Mouse (Mus musculus) cerebellum, postnatal 36 days (tissue): Measurements from ENCODE around the gene Sebox.

ENCODE experiments used
- DNase-seq, 2 experiments: peaks; one replicate each; pipeline ENCODE4 v3.0.0; 2021 to 2022; ENCODE audit warnings: mixed read lengths in 2 of 2

Gene Sebox

DNA sequence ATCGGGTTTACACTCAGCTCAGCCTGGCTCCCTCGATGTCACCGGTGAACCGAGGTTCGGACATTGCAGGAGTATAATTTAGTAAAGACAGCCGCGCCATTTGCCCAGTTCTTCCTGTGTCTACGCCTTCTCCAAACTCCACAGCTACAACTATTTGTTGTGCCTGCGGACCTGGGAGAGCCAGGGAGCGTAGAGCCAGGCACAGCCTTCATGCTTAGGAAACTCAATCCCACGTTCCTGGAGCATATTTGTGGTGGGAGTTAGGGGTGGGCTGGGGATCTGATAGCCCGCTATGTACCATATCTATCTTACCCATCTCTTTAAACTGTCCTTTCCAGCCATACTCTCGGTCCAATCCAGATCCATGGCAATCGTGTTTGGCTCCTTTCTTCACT lies 33.4 kb downstream of the Sebox start:
- DNase-seq: no peak

DNA sequence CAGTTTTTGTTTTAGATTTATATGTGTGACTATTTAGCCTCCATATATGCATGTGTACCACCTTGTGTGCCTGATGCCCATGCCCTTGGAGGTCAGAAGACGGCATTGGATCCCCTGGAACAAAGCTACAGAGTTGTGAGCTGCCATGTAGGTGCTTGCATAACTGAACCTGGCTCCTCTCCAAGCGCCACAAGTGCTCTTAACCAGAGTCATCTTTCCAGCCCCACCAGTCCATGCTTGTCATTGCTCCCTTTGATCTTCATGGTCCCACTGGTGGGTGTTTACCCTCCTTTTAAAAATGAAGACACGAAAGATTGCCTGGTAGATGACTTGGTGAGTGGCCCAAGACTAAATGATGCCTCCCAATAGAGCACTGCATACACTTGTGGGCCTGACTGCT lies 37.1 kb downstream of the Sebox start:
- DNase-seq: no peak

DNA sequence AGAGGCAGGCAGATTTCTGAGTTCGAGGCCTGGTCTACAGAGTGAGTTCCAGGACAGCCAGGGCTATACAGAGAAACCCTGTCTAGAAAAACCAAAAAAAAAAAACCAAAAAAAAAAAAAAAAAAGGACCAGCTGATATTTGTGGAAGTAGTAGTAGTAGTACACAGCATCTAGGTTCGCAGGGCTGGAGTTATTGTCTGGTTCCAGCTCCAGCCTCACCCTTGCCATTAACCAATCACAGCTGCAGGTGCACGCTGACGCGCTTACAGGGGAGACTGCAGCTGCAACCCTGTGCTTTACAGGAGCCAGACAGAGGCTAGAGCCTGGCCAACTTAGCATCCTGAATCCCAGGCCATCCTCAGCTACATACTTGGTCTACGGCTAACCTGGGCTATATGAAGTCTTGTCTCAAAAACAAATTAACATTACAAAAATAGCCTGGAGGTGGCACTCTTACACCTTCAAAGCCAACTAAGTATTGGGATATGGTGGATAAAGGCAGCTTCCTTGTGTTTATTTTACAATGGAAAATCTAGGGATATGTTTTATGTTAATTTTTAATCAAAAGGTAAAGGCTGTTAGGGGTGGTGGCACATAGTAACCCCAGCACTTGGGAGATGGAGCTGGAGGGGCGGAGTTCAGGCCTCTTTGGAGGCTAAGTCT lies 41.3 kb downstream of the Sebox start:
- DNase-seq: no peak

DNA sequence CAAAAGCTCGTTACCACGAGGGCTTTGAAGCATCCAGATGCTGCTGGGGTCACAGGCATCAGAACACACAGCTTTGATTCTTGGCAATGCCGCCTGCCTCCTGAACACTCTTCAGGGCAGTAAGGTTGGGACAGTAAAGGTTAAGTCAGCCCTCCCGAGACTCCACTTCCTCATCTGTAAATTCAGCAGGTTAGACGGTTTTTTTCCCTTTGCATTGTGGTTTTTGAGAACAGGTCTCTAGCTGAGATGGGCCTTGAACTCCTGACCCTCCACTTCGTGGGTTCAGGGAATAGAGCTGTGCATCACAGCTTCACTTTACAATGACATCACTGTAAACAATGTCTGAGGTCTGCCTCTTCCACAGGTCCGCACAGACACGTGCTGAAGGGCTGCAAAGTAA lies 41.9 kb downstream of the Sebox start:
- no peak for DNase-seq

DNA sequence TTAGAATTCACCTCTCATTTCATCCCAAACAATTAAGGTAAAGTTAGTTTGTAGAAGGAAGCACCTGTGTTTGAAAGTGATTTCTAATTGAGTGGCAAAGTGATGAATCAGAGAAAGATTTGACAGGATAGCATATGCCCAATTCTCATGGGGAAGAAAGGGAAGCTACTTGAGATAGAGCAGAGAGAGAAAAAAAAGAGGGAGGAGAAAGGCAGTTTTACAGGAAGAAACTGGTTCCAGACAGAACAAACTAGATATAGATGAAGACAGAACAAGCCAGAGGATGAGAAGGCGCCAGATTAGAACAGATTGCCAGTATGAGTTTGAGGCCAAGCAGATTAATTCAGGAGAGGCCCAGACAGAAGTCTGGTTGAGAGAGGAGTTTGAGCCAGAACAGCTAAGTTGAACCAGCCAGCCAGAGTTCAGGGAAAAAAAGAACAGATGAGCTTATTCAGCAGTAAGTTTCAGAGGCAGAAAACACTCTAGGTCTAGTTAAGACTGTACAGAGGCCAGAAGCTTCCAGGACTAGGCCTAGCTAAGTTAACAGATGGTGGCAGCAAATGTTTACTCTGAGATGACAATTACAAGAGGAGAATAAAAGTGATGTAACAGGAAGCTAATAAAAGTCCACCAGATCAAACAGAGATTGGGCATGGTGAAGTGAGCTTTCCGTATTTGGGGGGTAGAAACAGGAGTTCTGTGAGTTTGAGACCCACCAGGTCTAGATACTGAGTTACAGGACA lies 44.6 kb downstream of the Sebox start:
- no peak for DNase-seq

DNA sequence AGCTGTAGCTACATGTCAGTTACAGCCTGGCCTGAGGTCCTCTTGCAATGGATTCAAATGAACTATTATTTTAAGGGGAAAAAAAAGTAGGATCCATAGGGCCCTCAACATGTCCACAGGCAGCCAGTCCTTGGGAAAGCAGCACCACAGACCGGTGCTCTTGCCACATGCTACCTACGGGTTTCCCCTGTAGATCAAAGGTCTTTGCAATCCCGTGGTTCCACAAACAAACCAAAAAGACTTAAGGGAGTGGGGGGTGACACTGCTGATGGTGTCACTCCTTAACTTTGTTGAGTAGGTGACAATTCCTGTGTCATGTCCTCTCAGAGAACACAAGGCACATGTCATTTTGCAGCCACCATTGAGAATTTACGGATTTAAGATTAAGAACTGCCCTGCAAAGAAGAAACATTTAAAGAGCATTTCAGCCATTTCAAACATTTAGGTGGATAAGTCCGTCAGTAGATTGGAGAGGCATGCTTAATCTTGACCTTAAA lies 46.3 kb downstream of the Sebox start:
- DNase-seq: no peak

DNA sequence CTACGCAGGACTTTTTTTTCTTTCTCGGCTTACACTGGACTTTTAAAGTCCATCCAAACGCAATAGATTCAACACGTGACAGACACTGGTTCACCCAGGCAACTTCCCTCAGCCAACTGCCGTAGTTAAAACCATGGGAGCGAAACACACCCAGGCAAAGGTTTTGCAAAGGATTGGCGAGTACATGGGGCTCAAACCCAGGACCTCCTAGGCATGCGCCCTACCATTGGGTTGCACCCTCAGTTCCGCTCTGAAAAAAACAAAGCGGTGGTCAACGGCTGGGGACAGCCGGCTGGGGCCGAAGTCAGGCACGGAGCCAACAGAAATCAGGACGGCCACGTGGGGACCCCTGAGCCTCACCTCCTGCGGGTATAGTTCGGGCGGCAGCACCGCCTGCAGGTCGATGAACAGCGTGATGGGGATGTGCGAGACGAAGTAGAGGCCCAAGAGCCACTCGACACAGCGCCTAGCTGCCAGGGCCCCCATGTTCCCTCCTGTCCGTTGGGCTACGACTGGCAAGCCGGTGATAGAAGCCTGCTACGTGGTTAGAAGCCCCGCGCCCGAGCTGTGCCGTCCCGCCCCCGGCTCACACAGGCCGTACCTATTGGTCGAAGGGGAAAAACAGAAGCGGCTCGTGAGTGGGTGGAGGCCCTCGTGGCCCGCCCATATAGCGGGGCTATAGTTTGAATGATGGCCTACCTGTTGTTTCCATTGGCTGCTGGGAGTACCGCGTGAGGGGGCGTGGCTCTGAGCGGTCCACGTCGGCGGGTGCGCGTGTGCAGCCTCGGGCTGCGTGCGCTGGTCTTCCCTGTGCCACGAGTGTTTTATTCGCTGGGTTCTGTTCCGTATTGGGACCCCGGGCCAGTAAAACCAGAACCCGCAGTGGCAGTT lies 47.2 kb downstream of the Sebox start, which contains the start of gene Tmem97:
Gene Tmem97, minus strand, starts transcription at position 610 of the 891 bp plus-strand sequence.
- DNase-seq: peak; percentile 91 to 95

DNA sequence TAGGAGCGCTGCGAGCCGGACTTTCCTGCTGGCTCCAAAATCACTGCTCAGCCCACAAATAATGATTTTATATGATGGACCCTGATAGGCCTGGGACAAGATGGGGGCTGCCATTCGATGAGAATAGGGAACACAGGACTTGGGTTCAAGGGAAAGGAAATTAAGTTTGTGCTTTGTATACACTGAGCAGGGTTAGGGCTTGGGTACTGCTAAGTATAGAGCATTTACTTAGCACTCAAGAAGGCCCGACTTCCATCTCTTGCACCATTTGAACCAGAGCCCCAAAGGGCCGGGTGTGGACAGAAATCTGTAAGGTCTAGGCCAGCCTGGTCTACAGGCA lies 47.8 kb downstream of the Sebox start:
- no peak for DNase-seq
